Mouse (Mus musculus): ENCODE results near the gene Sh3tc1.
A peak's percentile ranks its signal among the peaks of the same experiment; 100 is the strongest.

Gene Sh3tc1

DNA sequence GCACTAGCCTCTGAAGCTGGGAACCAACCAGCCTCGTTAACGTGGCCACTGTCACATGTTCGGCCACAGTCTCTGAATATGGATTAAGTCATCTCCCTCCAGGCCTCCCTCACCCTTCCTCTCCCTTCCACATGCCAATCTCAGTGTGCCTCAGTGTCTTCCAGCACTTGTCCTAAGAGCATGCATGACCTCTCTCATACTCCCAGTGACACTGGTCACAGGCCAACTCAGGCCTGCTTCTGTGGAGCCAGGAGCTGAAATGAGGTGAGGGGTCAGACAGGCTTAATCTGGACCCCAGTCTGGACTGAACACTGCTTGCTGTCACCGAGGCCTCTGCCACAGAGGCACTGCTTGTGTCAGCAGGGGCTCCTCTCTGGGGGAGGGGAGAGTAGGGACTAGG, 53.5 kb downstream of the Sh3tc1 start:
- no peak for DNase-seq (ENCODE audit: extremely low spot score, low spot score)

- no peak for DNase-seq (ENCODE audit: extremely low spot score, low spot score)
Observed at GRCm38 (mm10) chr5:35685079-35685478, 54.7 kb downstream of the Sh3tc1 start.

DNA sequence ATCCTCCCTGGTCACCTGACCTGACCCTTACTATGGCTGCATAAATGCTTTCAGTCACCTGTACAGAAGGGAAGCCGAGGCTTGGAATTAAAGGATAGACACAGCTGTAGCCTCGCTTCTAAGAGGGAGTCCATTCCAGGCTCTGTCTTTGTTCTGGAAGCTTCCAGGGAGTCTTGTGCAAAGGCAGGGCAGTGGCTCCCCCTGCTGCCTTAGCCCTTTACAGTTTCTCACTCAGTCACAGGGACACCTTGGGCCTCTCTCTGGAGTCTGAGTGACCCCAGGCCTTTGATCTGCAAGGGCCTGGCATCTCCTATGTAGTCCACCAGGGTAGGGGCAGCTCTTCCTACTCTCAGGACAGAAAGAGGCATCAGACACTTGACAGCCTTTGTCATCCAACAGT, 58.8 kb downstream of the Sh3tc1 start:
- DNase-seq (ENCODE audit: extremely low spot score, low spot score) = no peak

- peak; percentile 35 for DNase-seq (ENCODE audit: extremely low spot score, low spot score)
Observed at GRCm38 (mm10) chr5:35679256-35680155, 60.3 kb downstream of the Sh3tc1 start, which contains the start of gene Htra3. Gene Htra3, minus strand, starts transcription at chr5:35679782.

- no peak for DNase-seq (ENCODE audit: extremely low spot score, low spot score)
Observed at GRCm38 (mm10) chr5:35676964-35677363, 62.8 kb downstream of the Sh3tc1 start.

GRCm38 (mm10) chr5:35674081-35674555, 65.7 kb downstream of the Sh3tc1 start:
- DNase-seq (ENCODE audit: extremely low spot score, low spot score) = no peak

- DNase-seq (ENCODE audit: extremely low spot score, low spot score) = no peak
Observed at GRCm38 (mm10) chr5:35673086-35673485, 66.7 kb downstream of the Sh3tc1 start.

GRCm38 (mm10) chr5:35672581-35672980, 67.2 kb downstream of the Sh3tc1 start:
- no peak for DNase-seq (ENCODE audit: extremely low spot score, low spot score)

GRCm38 (mm10) chr5:35671474-35671891, 68.3 kb downstream of the Sh3tc1 start:
- DNase-seq (ENCODE audit: extremely low spot score, low spot score) = no peak

DNA sequence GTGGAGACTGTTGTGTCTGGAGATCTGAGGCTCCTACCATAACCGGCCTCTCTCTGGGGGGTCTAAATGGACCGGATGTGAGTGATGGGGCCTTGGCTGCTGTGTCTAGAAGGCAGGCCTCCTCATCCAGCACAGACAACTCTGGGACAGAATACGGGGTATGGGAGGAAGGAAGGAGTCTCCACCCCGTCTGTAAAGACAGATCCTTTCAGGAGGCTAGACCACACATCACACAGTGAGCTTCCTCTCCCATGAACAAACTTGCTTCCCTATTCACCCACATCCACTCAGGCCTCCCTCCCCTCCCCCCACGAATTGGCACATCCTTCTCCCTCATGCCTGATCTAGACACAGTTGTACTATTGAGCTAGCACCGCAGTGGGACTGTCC, 69.4 kb downstream of the Sh3tc1 start:
- DNase-seq (ENCODE audit: extremely low spot score, low spot score) = no peak

GRCm38 (mm10) chr5:35669747-35670411, 69.9 kb downstream of the Sh3tc1 start:
- DNase-seq (ENCODE audit: extremely low spot score, low spot score) = peak; percentile 51

GRCm38 (mm10) chr5:35666152-35666551, 73.6 kb downstream of the Sh3tc1 start:
- no peak for DNase-seq (ENCODE audit: extremely low spot score, low spot score)

- DNase-seq (ENCODE audit: extremely low spot score, low spot score) = no peak
Observed at GRCm38 (mm10) chr5:35662021-35662545, 77.7 kb downstream of the Sh3tc1 start.

DNA sequence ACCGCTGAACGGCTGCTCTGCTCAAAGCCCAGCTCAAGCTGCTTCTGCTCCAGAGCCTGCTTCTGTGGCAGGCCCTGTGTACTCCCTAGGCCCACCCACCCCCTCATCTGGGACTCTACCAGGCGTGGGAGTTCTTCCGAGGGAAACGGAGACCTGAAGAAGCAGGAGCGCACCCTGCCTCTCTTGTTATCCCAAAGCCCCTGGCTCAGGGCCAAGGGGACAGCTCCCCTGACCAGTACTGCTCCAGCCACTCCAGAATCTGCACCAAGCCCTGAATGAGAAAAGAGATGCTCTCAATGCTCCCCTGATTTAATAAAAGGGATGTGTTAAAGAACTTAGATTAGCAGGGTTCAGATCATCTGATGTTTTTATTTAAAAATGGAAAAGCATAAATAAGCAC, 78.6 kb downstream of the Sh3tc1 start:
- no peak for DNase-seq (ENCODE audit: extremely low spot score, low spot score)

DNA sequence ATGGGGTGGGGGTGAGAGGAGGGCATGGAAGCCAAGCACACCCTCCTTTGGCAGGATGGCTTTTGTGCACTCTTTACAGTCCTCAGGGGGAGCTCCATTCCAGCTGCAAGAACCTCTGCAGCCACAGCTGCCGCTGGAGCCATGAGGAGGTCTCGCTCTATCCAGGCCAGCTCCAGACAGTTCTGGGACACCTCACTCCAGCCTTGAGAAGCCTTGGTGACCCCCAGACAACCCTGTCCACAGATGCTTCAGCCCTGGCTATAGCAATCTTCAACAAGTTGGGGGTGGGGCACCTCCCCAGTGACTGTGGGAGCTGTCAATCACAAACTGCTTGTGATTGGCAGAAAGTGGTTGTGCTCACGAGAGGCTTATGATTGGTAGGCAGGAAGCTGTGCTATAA, 80.3 kb downstream of the Sh3tc1 start:
- DNase-seq (ENCODE audit: extremely low spot score, low spot score) = no peak

- no peak for DNase-seq (ENCODE audit: extremely low spot score, low spot score)
Observed at GRCm38 (mm10) chr5:35655753-35656485, 83.9 kb downstream of the Sh3tc1 start.

GRCm38 (mm10) chr5:35653743-35654395, 85.9 kb downstream of the Sh3tc1 start:
- no peak for DNase-seq (ENCODE audit: extremely low spot score, low spot score)

DNA sequence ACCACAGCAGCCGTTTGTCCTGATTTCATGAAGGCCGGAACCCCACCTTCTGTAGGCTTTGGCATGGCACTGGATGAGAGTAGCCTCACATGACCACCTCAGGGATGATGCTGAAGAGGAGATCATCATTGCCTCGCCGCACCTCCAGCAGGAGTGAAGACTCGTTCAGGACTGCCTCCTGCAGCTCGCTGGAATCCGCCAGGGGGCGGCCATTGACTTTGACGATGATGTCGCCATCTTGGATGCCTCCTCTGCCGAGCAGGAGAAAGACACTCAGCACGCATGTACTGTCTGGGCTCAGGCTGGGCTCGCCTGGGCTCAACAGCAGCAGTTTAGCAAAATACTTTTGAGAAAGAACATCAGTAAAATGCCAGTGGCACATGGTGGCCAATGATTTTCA, 86.9 kb downstream of the Sh3tc1 start:
- no peak for DNase-seq (ENCODE audit: extremely low spot score, low spot score)

DNA sequence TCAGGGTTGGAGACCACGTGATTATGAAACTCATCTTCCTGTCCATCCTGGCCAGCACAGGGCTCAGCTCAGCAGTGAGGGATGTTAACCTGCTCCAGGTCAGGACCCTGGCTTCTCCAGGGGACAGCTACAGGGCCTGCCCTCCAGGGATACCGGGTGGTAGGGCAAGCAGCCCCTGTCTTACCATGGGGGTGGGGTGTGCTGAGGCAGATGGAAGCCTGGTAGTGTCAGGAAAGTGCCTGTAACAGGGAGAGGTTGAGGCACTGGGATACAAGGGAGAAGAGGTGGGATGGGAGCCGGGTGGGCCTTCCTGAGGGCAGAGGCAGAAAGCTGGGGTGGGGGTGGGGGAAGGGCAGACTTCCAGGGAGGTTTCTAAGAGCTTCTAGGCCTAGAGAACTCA, 87.5 kb downstream of the Sh3tc1 start:
- no peak for DNase-seq (ENCODE audit: extremely low spot score, low spot score)

GRCm38 (mm10) chr5:35648230-35648629, 91.6 kb downstream of the Sh3tc1 start:
- no peak for DNase-seq (ENCODE audit: extremely low spot score, low spot score)

GRCm38 (mm10) chr5:35647562-35647961, 92.2 kb downstream of the Sh3tc1 start:
- DNase-seq (ENCODE audit: extremely low spot score, low spot score) = no peak
